Mouse (Mus musculus) midbrain, postnatal 0 days (tissue): ENCODE measurements around the gene Ahnak. TPM values are rescaled to one million over a fixed set of nuclear protein-coding genes. Genes with fewer than 3 reads are reported as not detected.

Experiments used
- ATAC-seq: fragments of 200-750 bp; cut with Nextera tagmentation; 2 replicates; pipeline ENCODE4 v1.8.0; 2017; ENCODE audit warnings: moderate number of reproducible peaks, mild to moderate bottlenecking, moderate TSS enrichment, moderate library complexity; ENCODE audit not compliant: low FRiP score
- DNase-seq: peaks from one replicate; pipeline ENCODE4 v3.0.0-alpha.2; 2015; ENCODE audit warnings: low spot score
- H3K27ac ChIP-seq: fragments of 300-500 bp; sonication (generic); 2 replicates; pipeline ENCODE4 v1.5.1; 2014; ENCODE audit warnings: low read depth, mild to moderate bottlenecking, low read length, mixed read lengths
- H3K27me3 ChIP-seq: fragments of 300-500 bp; sonication (generic); 2 replicates; pipeline ENCODE4 v1.6.1; 2014; ENCODE audit warnings: low read length, control low read depth, mixed read lengths; ENCODE audit not compliant: insufficient read depth
- H3K36me3 ChIP-seq: fragments of 300-500 bp; sonication (generic); 2 replicates; pipeline ENCODE4 v1.6.1; 2014; ENCODE audit warnings: low read length, control low read depth, mixed read lengths; ENCODE audit not compliant: insufficient read depth
- H3K4me1 ChIP-seq: fragments of 300-500 bp; sonication (generic); 2 replicates; pipeline ENCODE4 v1.6.1; 2014; ENCODE audit warnings: mild to moderate bottlenecking, control low read depth, antibody characterized with exemption, low read length, mixed read lengths; ENCODE audit not compliant: insufficient read depth
- H3K4me2 ChIP-seq: fragments of 300-500 bp; sonication (generic); 2 replicates; pipeline ENCODE4 v1.6.1; 2014; ENCODE audit warnings: low read depth, mild to moderate bottlenecking, low read length, mixed read lengths; ENCODE audit not compliant: poor library complexity, severe bottlenecking
- H3K4me3 ChIP-seq: fragments of 300-500 bp; sonication (generic); 2 replicates; pipeline ENCODE4 v1.5.1; 2014; ENCODE audit warnings: low read depth, mild to moderate bottlenecking, low read length, moderate library complexity
- H3K9ac ChIP-seq: fragments of 300-500 bp; sonication (generic); replicated peaks from 2 replicates; pipeline ENCODE4 v1.6.1; 2014; ENCODE audit warnings: mild to moderate bottlenecking, low read length, moderate library complexity, mixed read lengths; ENCODE audit not compliant: poor library complexity, severe bottlenecking
- H3K9me3 ChIP-seq: fragments of 300-500 bp; sonication (generic); 2 replicates; pipeline ENCODE4 v1.6.1; 2016; ENCODE audit warnings: low read length, control low read depth
- CTCF ChIP-seq: IDR thresholded peaks from 2 replicates; pipeline ENCODE4 v1.5.1; 2016; ENCODE audit warnings: antibody characterized with exemption, mild to moderate bottlenecking
- WGBS: fragments of 180-500 bp; shearing (Covaris S2); extraction: QIAGEN DNeasy Blood & Tissue Kit; methylation state at CpG from one replicate; pipeline ENCODE4 v1.1.7; 2014; 5-methylcytosine and 5-hydroxymethylcytosine counted together
- polyA plus RNA-seq: library from polyadenylated mRNA; unstranded; fragments of >200 nt; fragmentation: Nextera tagmentation; extraction: Ambion mirVana; gene quantifications from 2 replicates; pipeline ENCODE4 v1.2.1, GENCODE M21; 2015
- total RNA-seq: library from RNA; depleted of rRNA; stranded (reverse); fragments of >200 nt; gene quantifications from 2 replicates; pipeline ENCODE4 v1.2.3, GENCODE M21; 2014; rRNA removed

Ahnak gene
- total RNA-seq (13.0 and 19.2 TPM in 2 replicates), polyA plus RNA-seq (4.4 and 5.7 TPM in 2 replicates)

GRCm38 (mm10) chr19:8989066-8989566, at the start of gene Ahnak:
Gene Ahnak (plus strand): TSS chr19:8989284.
- Histone ChIP-seq H3K27me3 (peaks cover 35% of the 10 kb centered on the region), H3K9ac (peak within 1 kb of the TSS; percentile 48; the same call in 1 of the 2 replicates), H3K4me3 (peak within 1 kb of the TSS; percentile 44), H3K36me3 (no peaks in the 10 kb centered on the region), H3K4me1 (peaks cover 16% of the 10 kb centered on the region), H3K9me3 (no peaks in the 10 kb centered on the region), H3K4me2 (peak within 1 kb of the TSS; percentile 75), H3K27ac (no peak within 1 kb of the TSS)
- DNase-seq, result no peak
- 1% methylated on average over 35 of the region's 42 CpGs for WGBS
- peak; percentile 39; the same call in 1 of the 2 replicates for ATAC-seq
- TF ChIP-seq CTCF, result no peak

- H3K4me1 ChIP-seq, result no peaks in the 10 kb centered on the region; the same call in 1 of the 2 replicates
- H3K9ac ChIP-seq, result peak overlapping the region; percentile 55; the same call in 1 of the 2 replicates
- no peak for TF ChIP-seq CTCF
- H3K4me2 ChIP-seq, result no peak overlapping the region
- WGBS, result 84% methylated on average over 15 of the region's 15 CpGs
- DNase-seq (no peak), ATAC-seq (no peak)
- H3K27ac ChIP-seq, result no peak overlapping the region
- H3K4me3 ChIP-seq, result no peak overlapping the region
- no peaks in the 10 kb centered on the region for H3K27me3 ChIP-seq
- peaks cover 4% of the 10 kb centered on the region for H3K36me3 ChIP-seq
- no peaks in the 10 kb centered on the region for H3K9me3 ChIP-seq
These were observed 48.5 kb upstream of the Ahnak start for GRCm38 (mm10) chr19:8940526-8941133.

GRCm38 (mm10) chr19:8941136-8941514, 48.0 kb upstream of the Ahnak start:
- Histone ChIP-seq H3K4me1 (no peaks in the 10 kb centered on the region; the same call in 1 of the 2 replicates), H3K36me3 (peaks cover 9% of the 10 kb centered on the region), H3K9me3 (no peaks in the 10 kb centered on the region), H3K27ac (no peak overlapping the region), H3K9ac (peak overlapping the region; percentile 55), H3K4me2 (peak overlapping the region; percentile 63), H3K27me3 (no peaks in the 10 kb centered on the region), H3K4me3 (peak overlapping the region; percentile 71)
- no peak for DNase-seq
- 38% methylated on average over 10 of the region's 10 CpGs for WGBS
- peak; percentile 3; the same call in 1 of the 2 replicates for ATAC-seq
- no peak for TF ChIP-seq CTCF

- H3K4me3 ChIP-seq, result peak within 1 kb of the TSS; percentile 71
- peaks cover 12% of the 10 kb centered on the region for H3K36me3 ChIP-seq
- H3K9me3 ChIP-seq, result no peaks in the 10 kb centered on the region
- 1% methylated on average over 64 of the region's 64 CpGs for WGBS
- ATAC-seq (peak; percentile 95), DNase-seq (peak; percentile 98)
- H3K4me1 ChIP-seq, result no peaks in the 10 kb centered on the region; the same call in 1 of the 2 replicates
- peak within 1 kb of the TSS; percentile 63 for H3K4me2 ChIP-seq
- no peaks in the 10 kb centered on the region for H3K27me3 ChIP-seq
- peak; percentile 41 for TF ChIP-seq CTCF
- H3K9ac ChIP-seq, result peak within 1 kb of the TSS; percentile 87
- H3K27ac ChIP-seq, result peak within 1 kb of the TSS; percentile 95
These were observed 47.4 kb upstream of the Ahnak start, which contains the start of gene Mta2 for GRCm38 (mm10) chr19:8941515-8942217. Gene Mta2 (plus strand): TSS chr19:8941875.

GRCm38 (mm10) chr19:8942276-8942964, 46.7 kb upstream of the Ahnak start:
- Histone ChIP-seq H3K36me3 (peaks cover 18% of the 10 kb centered on the region), H3K4me3 (peak overlapping the region; percentile 71), H3K27me3 (no peaks in the 10 kb centered on the region), H3K9me3 (no peaks in the 10 kb centered on the region), H3K4me2 (peak overlapping the region; percentile 63), H3K9ac (peak overlapping the region; percentile 87), H3K27ac (peak overlapping the region; percentile 95), H3K4me1 (no peaks in the 10 kb centered on the region; the same call in 1 of the 2 replicates)
- TF ChIP-seq CTCF, result no peak
- under 1% methylated on average over 46 of the region's 46 CpGs for WGBS
- peak; percentile 50 for DNase-seq
- ATAC-seq, result peak; percentile 79
